Mouse (Mus musculus) frontal cortex, adult 2 months (tissue): ENCODE data around the gene Cd59a. TPM values are rescaled to one million over a fixed set of nuclear protein-coding genes. Genes with fewer than 3 reads are reported as not detected.
"Not testable (repeated sequence)": the region's sequence is repeated elsewhere in the genome, so short reads cannot be mapped to it uniquely, and the experiment has no call there.

ENCODE experiments used
- DNase-seq, 2 experiments: peaks; one replicate each; pipeline ENCODE4 v3.0.0; 2022; ENCODE audit warnings: low spot score in 1 of 2; ENCODE audit errors: extremely low spot score in 1 of 2
- polyA plus RNA-seq: library from polyadenylated mRNA; depleted of rRNA; stranded (reverse); fragments of >200 nt; gene quantifications from 2 replicates; pipeline ENCODE4 v1.2.3, GENCODE M21; 2012; rRNA removed

The Cd59a gene
- 17.8 and 19.5 TPM in 2 replicates for polyA plus RNA-seq

GRCm38 (mm10) chr2:104095741-104096213 is at the start of gene Cd59a:
Cd59a (plus strand) TSS chr2:104095801.
- DNase-seq, result peak in 1 of 2 experiments; percentile 56

GRCm38 (mm10) chr2:104058381-104058780 is 37.2 kb upstream of the Cd59a start:
- no peak for DNase-seq

GRCm38 (mm10) chr2:104058954-104059353 is 36.6 kb upstream of the Cd59a start:
- DNase-seq, result no peak

GRCm38 (mm10) chr2:104059786-104060185 is 35.8 kb upstream of the Cd59a start:
- DNase-seq, result peak in 1 of 2 experiments; percentile 67

- no peak for DNase-seq
These were observed 34.6 kb upstream of the Cd59a start for GRCm38 (mm10) chr2:104060996-104061395.

- DNase-seq, result peak in 1 of 2 experiments; percentile 19
These were observed 32.9 kb upstream of the Cd59a start for GRCm38 (mm10) chr2:104062665-104063064.

GRCm38 (mm10) chr2:104064152-104064551 is 31.4 kb upstream of the Cd59a start:
- no peak for DNase-seq

- not testable (repeated sequence) for DNase-seq
These were observed 30.1 kb upstream of the Cd59a start, which contains the start of gene Gm10912 for GRCm38 (mm10) chr2:104065526-104065925. Gm10912 (plus strand) TSS chr2:104065826.

- DNase-seq, result not testable (repeated sequence)
These were observed 27.2 kb upstream of the Cd59a start, which contains the start of gene Gm10799 for GRCm38 (mm10) chr2:104068450-104068849. Gm10799 (minus strand) TSS chr2:104068550.

GRCm38 (mm10) chr2:104069704-104070185 is 25.9 kb upstream of the Cd59a start, which contains the start of gene Cd59b:
Cd59b (plus strand) TSS chr2:104069849.
- no peak for DNase-seq

- DNase-seq, result not testable (repeated sequence)
These were observed 17.3 kb upstream of the Cd59a start for GRCm38 (mm10) chr2:104078285-104078684.

- DNase-seq, result not testable (repeated sequence)
These were observed 14.1 kb upstream of the Cd59a start for GRCm38 (mm10) chr2:104081436-104082050.

- no peak for DNase-seq
These were observed 13.1 kb upstream of the Cd59a start for GRCm38 (mm10) chr2:104082474-104082873.

- DNase-seq, result not testable (repeated sequence)
These were observed 11.6 kb upstream of the Cd59a start for GRCm38 (mm10) chr2:104084027-104084426.

GRCm38 (mm10) chr2:104087562-104087961 is 8.0 kb upstream of the Cd59a start:
- not testable (repeated sequence) for DNase-seq

- no peak for DNase-seq
These were observed 2.3 kb upstream of the Cd59a start for GRCm38 (mm10) chr2:104093305-104093704.

GRCm38 (mm10) chr2:104096256-104096655 is 655 bp downstream of the Cd59a start:
- DNase-seq, result no peak

GRCm38 (mm10) chr2:104096796-104097195 is 1.2 kb downstream of the Cd59a start:
- not testable (repeated sequence) for DNase-seq

- DNase-seq, result not testable (repeated sequence)
These were observed 1.8 kb downstream of the Cd59a start for GRCm38 (mm10) chr2:104097396-104097795.

GRCm38 (mm10) chr2:104098529-104099230 is 3.1 kb downstream of the Cd59a start:
- no peak for DNase-seq

- no peak for DNase-seq
These were observed 3.6 kb downstream of the Cd59a start for GRCm38 (mm10) chr2:104099231-104099585.
